Mouse (Mus musculus): ENCODE data around the gene Cyp2j9. TPM values are rescaled to one million over a fixed set of nuclear protein-coding genes. Genes with fewer than 3 reads are reported as not detected.

Gene Cyp2j9
- polyA plus RNA-seq, 1 experiment = 0.33 TPM

DNA sequence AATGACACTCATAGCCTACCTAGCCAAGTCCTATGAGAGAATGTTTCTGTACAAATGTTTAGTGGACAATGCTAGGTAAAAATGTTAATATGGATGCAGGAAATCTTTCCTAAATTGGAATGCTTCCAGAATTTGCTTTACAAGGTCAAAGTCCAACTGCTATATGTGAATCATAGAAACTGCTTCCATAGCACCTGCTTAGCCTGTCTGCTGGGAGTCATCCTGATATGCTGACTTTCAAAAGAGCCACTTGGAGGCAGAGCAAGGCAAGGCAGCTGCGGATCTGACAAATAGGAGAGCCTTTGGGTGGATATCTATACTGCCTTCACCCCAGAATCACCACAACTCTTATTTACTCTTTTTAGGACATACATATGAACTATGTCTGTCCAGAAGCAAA lies 23.4 kb downstream of the Cyp2j9 start:
- Histone ChIP-seq H3K36me3 (ENCODE audit: control insufficient read depth, insufficient read depth, low read length) (no peaks in the 10 kb centered on the region), H3K27me3 (ENCODE audit: control insufficient read depth, insufficient read depth, low read length) (no peaks in the 10 kb centered on the region), H3K27ac (ENCODE audit: control insufficient read depth, insufficient read depth, low read depth, low read length) (no peak overlapping the region), H3K4me3 (ENCODE audit: control insufficient read depth, low read depth, low read length) (no peak overlapping the region), H3K4me1 (ENCODE audit: control insufficient read depth, insufficient read depth, low read length) (no peaks in the 10 kb centered on the region)
- TF ChIP-seq CTCF (IDR thresholded peaks at IDR 0.05; ENCODE audit: control insufficient read depth, insufficient read depth, insufficient replicate concordance, low read depth, low read length) = no peak
- no peak for TF ChIP-seq POLR2A (IDR thresholded peaks at IDR 0.05; ENCODE audit: control insufficient read depth, low read depth, low read length)

DNA sequence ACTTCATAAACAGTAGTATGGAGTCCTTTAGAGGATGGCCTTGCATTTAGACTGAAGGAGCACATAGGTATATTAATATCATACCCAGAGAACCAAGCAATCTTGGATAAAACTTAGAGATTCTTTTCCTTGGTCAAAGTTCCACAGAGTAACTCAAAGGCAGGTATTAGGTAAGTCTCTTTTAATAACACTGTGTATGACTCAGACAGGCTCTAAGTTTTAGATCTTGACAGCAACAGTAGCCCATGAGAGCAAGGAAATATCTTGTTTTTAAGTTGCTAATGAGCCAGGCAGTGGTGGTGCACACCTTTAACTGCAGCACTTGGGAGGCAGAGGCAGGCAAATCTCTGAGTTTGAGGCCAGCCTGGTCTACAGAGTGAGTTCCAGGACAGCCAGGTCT lies 25.6 kb downstream of the Cyp2j9 start:
- Histone ChIP-seq H3K4me1 (ENCODE audit: control insufficient read depth, insufficient read depth, low read length) (no peaks in the 10 kb centered on the region), H3K27ac (ENCODE audit: control insufficient read depth, insufficient read depth, low read depth, low read length) (no peak overlapping the region), H3K27me3 (ENCODE audit: control insufficient read depth, insufficient read depth, low read length) (no peaks in the 10 kb centered on the region), H3K36me3 (ENCODE audit: control insufficient read depth, insufficient read depth, low read length) (no peaks in the 10 kb centered on the region), H3K4me3 (ENCODE audit: control insufficient read depth, low read depth, low read length) (no peak overlapping the region)
- TF ChIP-seq POLR2A (IDR thresholded peaks at IDR 0.05; ENCODE audit: control insufficient read depth, low read depth, low read length) (no peak), CTCF (IDR thresholded peaks at IDR 0.05; ENCODE audit: control insufficient read depth, insufficient read depth, insufficient replicate concordance, low read depth, low read length) (no peak)

DNA sequence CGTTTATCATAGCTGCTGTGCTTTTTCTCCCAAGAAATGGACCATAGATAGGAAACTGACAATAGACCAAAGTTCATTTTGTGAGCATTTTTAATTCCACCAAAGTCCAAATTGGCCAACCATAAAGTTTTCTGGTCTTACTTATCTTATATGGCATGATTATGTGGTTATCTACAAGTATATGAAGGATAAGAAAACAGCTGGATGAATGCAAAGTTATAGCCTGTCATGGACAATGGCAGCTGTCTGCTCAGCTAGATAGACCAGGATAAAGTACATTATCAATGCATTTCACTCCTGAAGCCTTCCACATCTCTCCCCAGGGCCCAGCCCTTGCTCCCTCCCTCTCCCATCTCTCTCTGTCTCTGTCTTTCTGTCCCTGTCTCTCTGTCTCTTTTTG lies 30.9 kb downstream of the Cyp2j9 start:
- no peak overlapping the region for H3K27ac ChIP-seq (ENCODE audit: control insufficient read depth, insufficient read depth, low read depth, low read length)
- TF ChIP-seq POLR2A (IDR thresholded peaks at IDR 0.05; ENCODE audit: control insufficient read depth, low read depth, low read length) (no peak), CTCF (IDR thresholded peaks at IDR 0.05; ENCODE audit: control insufficient read depth, insufficient read depth, insufficient replicate concordance, low read depth, low read length) (no peak)
- no peak overlapping the region for H3K4me3 ChIP-seq (ENCODE audit: control insufficient read depth, low read depth, low read length)
- no peaks in the 10 kb centered on the region for H3K4me1 ChIP-seq (ENCODE audit: control insufficient read depth, insufficient read depth, low read length)
- no peaks in the 10 kb centered on the region for H3K36me3 ChIP-seq (ENCODE audit: control insufficient read depth, insufficient read depth, low read length)
- no peaks in the 10 kb centered on the region for H3K27me3 ChIP-seq (ENCODE audit: control insufficient read depth, insufficient read depth, low read length)

DNA sequence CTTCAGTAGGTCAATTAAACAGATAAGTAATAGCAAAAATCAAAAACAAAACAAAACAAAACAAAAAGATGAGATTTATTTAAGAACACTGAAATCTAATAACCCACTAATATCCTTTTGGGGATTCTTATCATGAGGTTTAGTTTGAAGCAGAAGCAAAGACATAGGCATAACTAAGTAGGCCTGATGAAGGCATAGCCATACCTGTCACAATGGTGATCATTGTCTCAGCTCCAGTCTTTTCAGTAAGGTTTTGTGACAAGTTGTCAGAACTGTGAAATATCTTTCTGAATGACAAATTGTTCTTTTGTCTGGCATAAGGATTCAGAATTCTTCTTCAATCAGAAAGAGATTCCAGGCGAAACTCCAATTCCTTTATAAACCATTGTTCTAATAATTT lies 31.6 kb downstream of the Cyp2j9 start:
- Histone ChIP-seq H3K27me3 (ENCODE audit: control insufficient read depth, insufficient read depth, low read length) (no peaks in the 10 kb centered on the region), H3K27ac (ENCODE audit: control insufficient read depth, insufficient read depth, low read depth, low read length) (no peak overlapping the region), H3K36me3 (ENCODE audit: control insufficient read depth, insufficient read depth, low read length) (no peaks in the 10 kb centered on the region), H3K4me1 (ENCODE audit: control insufficient read depth, insufficient read depth, low read length) (no peaks in the 10 kb centered on the region), H3K4me3 (ENCODE audit: control insufficient read depth, low read depth, low read length) (no peak overlapping the region)
- no peak for TF ChIP-seq CTCF (IDR thresholded peaks at IDR 0.05; ENCODE audit: control insufficient read depth, insufficient read depth, insufficient replicate concordance, low read depth, low read length)
- no peak for TF ChIP-seq POLR2A (IDR thresholded peaks at IDR 0.05; ENCODE audit: control insufficient read depth, low read depth, low read length)

DNA sequence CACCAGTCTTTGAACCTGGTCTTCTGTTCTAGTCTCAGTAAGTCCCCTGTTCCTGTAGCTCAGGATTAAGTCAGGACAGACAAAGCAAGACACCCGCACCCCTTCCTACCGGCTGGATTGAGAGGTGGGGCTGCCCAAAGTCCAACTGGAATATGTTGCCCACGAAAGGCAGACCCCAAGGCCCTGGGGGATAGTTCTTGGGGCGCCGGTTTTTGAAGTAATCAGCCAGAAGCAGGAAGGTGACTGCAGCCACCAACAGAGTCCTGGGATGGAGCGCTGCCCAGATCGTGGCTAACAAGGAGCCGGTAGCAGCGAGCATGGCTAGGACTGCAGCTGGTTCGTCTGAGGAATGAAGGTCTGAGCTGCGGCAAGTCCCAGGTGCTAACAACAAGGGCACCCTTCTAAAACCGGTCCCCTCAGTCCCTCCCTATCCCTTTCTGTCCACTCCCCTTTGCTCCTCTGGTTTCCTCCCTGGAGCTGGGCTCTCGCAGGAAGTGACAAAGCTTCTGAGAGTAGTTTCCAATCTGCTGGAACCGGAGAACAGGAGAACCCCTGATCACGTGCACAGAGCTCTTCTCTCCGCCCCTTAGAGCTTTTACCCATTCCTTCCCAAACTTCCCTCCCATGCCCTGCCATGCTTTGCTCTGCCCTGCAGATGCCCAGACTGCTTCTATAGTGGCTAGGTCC lies 38.1 kb downstream of the Cyp2j9 start, which contains the start of gene Cyp2j6:
Gene Cyp2j6 (minus strand): TSS at position 529 of the 687 bp plus-strand sequence.
- no peaks in the 10 kb centered on the region for H3K27me3 ChIP-seq (ENCODE audit: control insufficient read depth, insufficient read depth, low read length)
- peaks cover 5% of the 10 kb centered on the region for H3K4me1 ChIP-seq (ENCODE audit: control insufficient read depth, insufficient read depth, low read length)
- peak within 1 kb of the TSS; percentile 71 for H3K4me3 ChIP-seq (ENCODE audit: control insufficient read depth, low read depth, low read length)
- TF ChIP-seq POLR2A (IDR thresholded peaks at IDR 0.05; ENCODE audit: control insufficient read depth, low read depth, low read length) = no peak
- no peak for TF ChIP-seq CTCF (IDR thresholded peaks at IDR 0.05; ENCODE audit: control insufficient read depth, insufficient read depth, insufficient replicate concordance, low read depth, low read length)
- H3K27ac ChIP-seq (ENCODE audit: control insufficient read depth, insufficient read depth, low read depth, low read length) = no peak within 1 kb of the TSS
- H3K36me3 ChIP-seq (ENCODE audit: control insufficient read depth, insufficient read depth, low read length) = no peaks in the 10 kb centered on the region

DNA sequence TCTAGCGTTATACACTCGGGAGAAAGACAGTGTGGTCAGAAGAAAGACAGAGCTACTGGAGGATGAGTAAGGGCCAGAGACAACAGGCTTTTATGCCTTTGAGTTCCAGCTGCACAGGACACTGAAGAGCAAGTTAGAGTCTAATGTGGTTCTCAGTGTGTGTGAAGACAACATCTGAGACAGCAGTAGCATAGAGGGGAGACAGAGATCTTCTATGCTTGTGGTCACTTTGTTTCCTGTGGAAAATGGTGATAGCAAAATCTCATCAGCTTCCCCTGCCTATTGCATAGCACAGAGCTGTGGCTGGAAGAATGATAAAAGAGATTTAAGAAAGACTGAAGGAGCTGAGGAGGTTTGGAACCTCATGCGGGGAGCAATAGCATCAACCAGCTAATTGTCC lies 39.8 kb downstream of the Cyp2j9 start:
- Histone ChIP-seq H3K36me3 (ENCODE audit: control insufficient read depth, insufficient read depth, low read length) (no peaks in the 10 kb centered on the region), H3K4me1 (ENCODE audit: control insufficient read depth, insufficient read depth, low read length) (peaks cover 5% of the 10 kb centered on the region), H3K27ac (ENCODE audit: control insufficient read depth, insufficient read depth, low read depth, low read length) (no peak overlapping the region), H3K4me3 (ENCODE audit: control insufficient read depth, low read depth, low read length) (no peak overlapping the region), H3K27me3 (ENCODE audit: control insufficient read depth, insufficient read depth, low read length) (no peaks in the 10 kb centered on the region)
- TF ChIP-seq POLR2A (IDR thresholded peaks at IDR 0.05; ENCODE audit: control insufficient read depth, low read depth, low read length) (no peak), CTCF (IDR thresholded peaks at IDR 0.05; ENCODE audit: control insufficient read depth, insufficient read depth, insufficient replicate concordance, low read depth, low read length) (no peak)

DNA sequence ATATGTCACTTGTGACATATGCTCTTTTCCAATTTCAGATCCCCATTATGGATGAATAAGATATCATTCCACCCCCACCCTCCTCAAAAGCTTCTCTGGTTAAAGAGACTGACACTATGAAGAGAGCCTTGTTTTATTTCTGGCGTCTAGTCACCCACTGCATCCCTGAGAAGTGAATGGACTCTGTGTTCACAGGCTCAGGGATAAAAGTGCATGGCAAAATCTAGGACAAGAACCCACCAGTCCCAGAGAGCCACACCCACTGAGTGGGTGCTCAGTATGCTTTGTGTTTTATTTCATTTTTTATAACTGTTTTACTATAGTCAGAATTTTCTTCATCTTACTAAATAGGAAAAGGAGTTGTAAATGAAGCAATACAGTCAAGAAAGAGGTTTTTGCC lies 45.4 kb downstream of the Cyp2j9 start:
- no peaks in the 10 kb centered on the region for H3K4me1 ChIP-seq (ENCODE audit: control insufficient read depth, insufficient read depth, low read length)
- no peaks in the 10 kb centered on the region for H3K27me3 ChIP-seq (ENCODE audit: control insufficient read depth, insufficient read depth, low read length)
- no peak overlapping the region for H3K27ac ChIP-seq (ENCODE audit: control insufficient read depth, insufficient read depth, low read depth, low read length)
- no peak overlapping the region for H3K4me3 ChIP-seq (ENCODE audit: control insufficient read depth, low read depth, low read length)
- no peak for TF ChIP-seq POLR2A (IDR thresholded peaks at IDR 0.05; ENCODE audit: control insufficient read depth, low read depth, low read length)
- no peak for TF ChIP-seq CTCF (IDR thresholded peaks at IDR 0.05; ENCODE audit: control insufficient read depth, insufficient read depth, insufficient replicate concordance, low read depth, low read length)
- no peaks in the 10 kb centered on the region for H3K36me3 ChIP-seq (ENCODE audit: control insufficient read depth, insufficient read depth, low read length)
